Comparison of ENCODE assay signal across 8 mouse cellular contexts in genomic region chr19:9992011-9992958, GRCm38 (mm10). TPM values are rescaled to one million over a fixed set of nuclear protein-coding genes. Genes with fewer than 3 reads are reported as not detected.
DNase-seq lines count a peak whose midpoint lies in the region; ATAC-seq and TF ChIP-seq lines count a peak whose summit lies in the region.

No protein-coding gene starts in this region.

- peak overlapping the region; percentile 40 for H3K9ac ChIP-seq in forebrain, embryonic 14.5 days (ENCODE audit: low read length)
- no peak overlapping the region for H3K9ac ChIP-seq in liver, embryonic 16.5 days (ENCODE audit: low read depth, low read length)

- H3K9me3 ChIP-seq in E14TG2a.4 (ENCODE audit: low read length): no peaks in the 10 kb centered on the region
- no peaks in the 10 kb centered on the region for H3K9me3 ChIP-seq in forebrain, embryonic 14.5 days (replicated peaks; ENCODE audit: control insufficient read depth, low read length)
- no peaks in the 10 kb centered on the region for H3K9me3 ChIP-seq in liver, embryonic 16.5 days (replicated peaks; ENCODE audit: control insufficient read depth, low read length)

- H3K4me1 ChIP-seq in E14TG2a.4 (replicated peaks; ENCODE audit: low read depth, low read length): peaks cover 26% of the 10 kb centered on the region
- H3K4me1 ChIP-seq in forebrain, embryonic 14.5 days (ENCODE audit: control insufficient read depth, insufficient read depth, low read length): no peaks in the 10 kb centered on the region
- peaks cover 40% of the 10 kb centered on the region for H3K4me1 ChIP-seq in liver, embryonic 16.5 days (ENCODE audit: control insufficient read depth, low read depth, low read length)

- TF ChIP-seq CTCF in gastrocnemius, adult 2 months (IDR thresholded peaks at IDR 0.05): no peak
- TF ChIP-seq CTCF in E14TG2a.4 (conservative IDR thresholded peaks at IDR 0.05; ENCODE audit: low read length): no peak

- peak overlapping the region; percentile 51 for H3K4me3 ChIP-seq in gastrocnemius, adult 2 months
- peak overlapping the region; percentile 78 for H3K4me3 ChIP-seq in E14TG2a.4 (replicated peaks; ENCODE audit: low read length)
- peak overlapping the region; percentile 15 for H3K4me3 ChIP-seq in forebrain, embryonic 14.5 days (ENCODE audit: low read depth, low read length)
- no peak overlapping the region for H3K4me3 ChIP-seq in liver, embryonic 16.5 days (ENCODE audit: low read depth, low read length)

- H3K4me2 ChIP-seq in forebrain, embryonic 14.5 days (ENCODE audit: low read length): peak overlapping the region; percentile 42
- H3K4me2 ChIP-seq in liver, embryonic 16.5 days (ENCODE audit: low read depth, low read length): peak overlapping the region; percentile 52

- peak overlapping the region; percentile 67 for H3K27ac ChIP-seq in gastrocnemius, adult 2 months
- no peak overlapping the region for H3K27ac ChIP-seq in forebrain, embryonic 14.5 days (ENCODE audit: low read depth, low read length)
- H3K27ac ChIP-seq in liver, embryonic 16.5 days (ENCODE audit: low read length): no peak overlapping the region

- peaks cover 7% of the 10 kb centered on the region; the same call in 1 of the 2 replicates for H3K27me3 ChIP-seq in E14TG2a.4 (ENCODE audit: insufficient read depth, low read length)
- no peaks in the 10 kb centered on the region for H3K27me3 ChIP-seq in forebrain, embryonic 14.5 days (replicated peaks; ENCODE audit: control insufficient read depth, insufficient read depth, low read length)
- no peaks in the 10 kb centered on the region for H3K27me3 ChIP-seq in liver, embryonic 16.5 days (ENCODE audit: control insufficient read depth, insufficient read depth, low read depth, low read length)

- peak; percentile 28 for DNase-seq in gastrocnemius, adult 2 months
- DNase-seq in gastrocnemius, postnatal 14 days: no peak
- peak; percentile 19 for DNase-seq in forebrain, embryonic 14.5 days (ENCODE audit: low spot score)
- DNase-seq in Muller cell, postnatal 12 days (ENCODE audit: inconsistent ontology term): no peak
- DNase-seq in layer of hippocampus, adult 8-10 months (ENCODE audit: low spot score in 2 of 2): no peak
- no peak for DNase-seq in right cerebral cortex, postnatal 36 days (ENCODE audit: low spot score in 2 of 2)

- no peaks in the 10 kb centered on the region for H3K36me3 ChIP-seq in E14TG2a.4 (ENCODE audit: insufficient read depth, low read length)
- H3K36me3 ChIP-seq in forebrain, embryonic 14.5 days (ENCODE audit: control insufficient read depth, insufficient read depth, low read length): no peaks in the 10 kb centered on the region
- H3K36me3 ChIP-seq in liver, embryonic 16.5 days (ENCODE audit: control insufficient read depth, insufficient read depth): no peaks in the 10 kb centered on the region

- intact Hi-C loops in gastrocnemius, adult 2 months (cut with DNase I): no loop called here
- intact Hi-C loops in gastrocnemius, postnatal 14 days (cut with DNase I; ENCODE audit: low total_unique reads): no loop called here

- WGBS in forebrain, embryonic 14.5 days: 43% methylated on average over 26 of the region's 26 CpGs
- 54% methylated on average over 26 of the region's 26 CpGs for WGBS in liver, embryonic 16.5 days (ENCODE audit: insufficient replicate concordance)

- ATAC-seq in forebrain, embryonic 14.5 days: peak; percentile 36
- ATAC-seq in liver, embryonic 16.5 days (ENCODE audit: low read depth): no peak

RNA-seq across cellular contexts. Expression of gene Best1, which starts 9.1 kb away (rescaled TPM):
- total RNA-seq in gastrocnemius, adult 2 months (2021): under 1 TPM; 0.28 to 0.46 TPM
- under 1 TPM; 0.29 to 0.41 TPM for total RNA-seq in gastrocnemius, postnatal 14 days (2021)
- polyA plus RNA-seq in forebrain, embryonic 14.5 days (2014; fragmentation: Nextera tagmentation; extraction: Ambion mirVana): 1.1 and 1.4 TPM in 2 replicates
- polyA plus RNA-seq in liver, embryonic 16.5 days (2015; fragmentation: Nextera tagmentation; extraction: Ambion mirVana): 0.13 and 0.14 TPM in 2 replicates
- total RNA-seq in layer of hippocampus, adult 8-10 months (2022): 1 to 10 TPM in 2 of 4 experiments, under 1 TPM in 2; 0.76 to 2.1 (median 1.1) TPM

RNA-seq across cellular contexts. Expression of gene Rab3il1, which starts 9.2 kb away (rescaled TPM):
- 1 to 10 TPM; 4.0 to 4.7 TPM for total RNA-seq in gastrocnemius, adult 2 months (2021)
- total RNA-seq in gastrocnemius, postnatal 14 days (2021): 10 to 100 TPM in 1 of 2 experiments, 1 to 10 TPM in 1; 7.4 to 11.6 TPM
- 20.6 and 21.5 TPM in 2 replicates for polyA plus RNA-seq in forebrain, embryonic 14.5 days (2014; fragmentation: Nextera tagmentation; extraction: Ambion mirVana)
- polyA plus RNA-seq in liver, embryonic 16.5 days (2015; fragmentation: Nextera tagmentation; extraction: Ambion mirVana): 236 and 248 TPM in 2 replicates
- 10 to 100 TPM in 3 of 4 experiments, 1 to 10 TPM in 1; 9.4 to 20.4 (median 14.0) TPM for total RNA-seq in layer of hippocampus, adult 8-10 months (2022)

RNA-seq across cellular contexts. Expression of gene Fth1, which starts 11.9 kb away (rescaled TPM):
- 1,000 to 10,000 TPM; 2,168 to 2,432 TPM for total RNA-seq in gastrocnemius, adult 2 months (2021)
- 1,000 to 10,000 TPM; 2,162 to 2,185 TPM for total RNA-seq in gastrocnemius, postnatal 14 days (2021)
- polyA plus RNA-seq in forebrain, embryonic 14.5 days (2014; fragmentation: Nextera tagmentation; extraction: Ambion mirVana): 1,442 and 1,550 TPM in 2 replicates
- polyA plus RNA-seq in liver, embryonic 16.5 days (2015; fragmentation: Nextera tagmentation; extraction: Ambion mirVana): 3,514 and 3,691 TPM in 2 replicates
- total RNA-seq in layer of hippocampus, adult 8-10 months (2022): 1,000 to 10,000 TPM; 3,051 to 4,196 (median 3,526) TPM

RNA-seq across cellular contexts. Expression of gene Fads3, which starts 49.1 kb away (rescaled TPM):
- 1 to 10 TPM; 2.2 to 2.3 TPM for total RNA-seq in gastrocnemius, adult 2 months (2021)
- 1 to 10 TPM; 5.4 to 6.0 TPM for total RNA-seq in gastrocnemius, postnatal 14 days (2021)
- 9.6 and 12.5 TPM in 2 replicates for polyA plus RNA-seq in forebrain, embryonic 14.5 days (2014; fragmentation: Nextera tagmentation; extraction: Ambion mirVana)
- polyA plus RNA-seq in liver, embryonic 16.5 days (2015; fragmentation: Nextera tagmentation; extraction: Ambion mirVana): 7.3 and 8.6 TPM in 2 replicates
- 10 to 100 TPM; 23.6 to 33.3 (median 25.8) TPM for total RNA-seq in layer of hippocampus, adult 8-10 months (2022)

Comparison
In these comparisons a context has a peak if more than half of its experiments do, and no peak if none do; other contexts are left out.
1. DNase-seq: peak in gastrocnemius, adult 2 months (single experiment) and forebrain, embryonic 14.5 days (single experiment); none in gastrocnemius, postnatal 14 days (single experiment), Muller cell, postnatal 12 days (single experiment), layer of hippocampus, adult 8-10 months (0 of 2) and right cerebral cortex, postnatal 36 days (0 of 2).